Mouse (Mus musculus) C2C12 (cell line): ENCODE results near the gene Grcc10.

ENCODE experiments used
- CEBPB ChIP-seq: IDR thresholded peaks from one replicate; pipeline ENCODE4 v1.6.1; 2011; ENCODE audit warnings: low read depth, mild to moderate bottlenecking, control low read depth, moderate library complexity
- CTCF ChIP-seq: IDR thresholded peaks from one replicate; pipeline ENCODE4 v1.5.1; 2011; ENCODE audit not compliant: control insufficient read depth, insufficient read depth, insufficient read length
- MYOD1 ChIP-seq: IDR thresholded peaks from one replicate; pipeline ENCODE4 v1.6.1; 2011; ENCODE audit warnings: low read depth; ENCODE audit not compliant: control insufficient read depth, insufficient read length

- TF ChIP-seq MYOD1 (no peak), CTCF (no peak), CEBPB (no peak)
Observed at GRCm38 (mm10) chr6:124757351-124757880, 16.2 kb upstream of the Grcc10 start.
